Mouse (Mus musculus) ES-E14 (cell line): ENCODE data around the gene Foxn3. TPM values are rescaled to one million over a fixed set of nuclear protein-coding genes. Genes with fewer than 3 reads are reported as not detected.

Experiments used
- DNase-seq: peaks from one replicate; pipeline ENCODE4 v3.0.0-alpha.2; 2013; ENCODE audit warnings: low read depth, low spot score
- H3K27ac ChIP-seq: 2 replicates; pipeline ENCODE4 v1.5.1; 2012; ENCODE audit warnings: low read depth, mild to moderate bottlenecking, low read length, moderate library complexity, mixed read lengths; ENCODE audit not compliant: poor library complexity, insufficient read depth, severe bottlenecking
- H3K36me3 ChIP-seq: 2 replicates; pipeline ENCODE4 v1.6.1; 2012; ENCODE audit warnings: mild to moderate bottlenecking, low read length, moderate library complexity, mixed read lengths; ENCODE audit not compliant: control insufficient read depth, poor library complexity, insufficient read depth, severe bottlenecking
- H3K4me1 ChIP-seq, 2 experiments: fragments of 150-350 bp in 1 of 2; sonication (generic) in 1 of 2; 2 replicates each; pipeline ENCODE4 v1.6.1; 2012; ENCODE audit warnings: low read length in 2 of 2, mild to moderate bottlenecking in 1 of 2, mixed read lengths in 1 of 2; ENCODE audit not compliant: control insufficient read depth in 2 of 2, insufficient read depth in 2 of 2, poor library complexity in 1 of 2
- H3K4me3 ChIP-seq, 2 experiments: fragments of 150-350 bp in 1 of 2; sonication (generic) in 1 of 2; 2 replicates each; pipeline ENCODE4 v1.5.1; 2012; ENCODE audit warnings: low read length in 2 of 2, low read depth in 1 of 2, mild to moderate bottlenecking in 1 of 2, mixed read lengths in 1 of 2; ENCODE audit not compliant: insufficient read depth in 1 of 2, poor library complexity in 1 of 2, severe bottlenecking in 1 of 2
- H3K9ac ChIP-seq: 2 replicates; pipeline ENCODE4 v1.6.1; 2012; ENCODE audit warnings: low read depth, mild to moderate bottlenecking, low read length, mixed read lengths; ENCODE audit not compliant: poor library complexity, insufficient read depth, severe bottlenecking
- H3K9me3 ChIP-seq: fragments of 150-350 bp; sonication (generic); 2 replicates; pipeline ENCODE4 v1.6.1; 2012; ENCODE audit warnings: low read depth, mild to moderate bottlenecking, low read length; ENCODE audit not compliant: control insufficient read depth, insufficient read depth
- CHD2 ChIP-seq: IDR thresholded peaks from 2 replicates; pipeline ENCODE4 v1.6.1; 2014; ENCODE audit warnings: mild to moderate bottlenecking, low read depth, low read length, inconsistent platforms
- HCFC1 ChIP-seq: IDR thresholded peaks from 2 replicates; pipeline ENCODE4 v1.6.1; 2012; ENCODE audit warnings: low read length, inconsistent platforms, borderline replicate concordance; ENCODE audit not compliant: insufficient read depth
- MAFK ChIP-seq: IDR thresholded peaks from 2 replicates; pipeline ENCODE4 v1.6.1; 2014; ENCODE audit warnings: mild to moderate bottlenecking, low read depth, low read length, inconsistent platforms; ENCODE audit not compliant: insufficient read depth
- ZC3H11A ChIP-seq: IDR thresholded peaks from 2 replicates; pipeline ENCODE4 v1.6.1; 2012; ENCODE audit warnings: low read depth, mild to moderate bottlenecking, inconsistent platforms, low read length, borderline replicate concordance
- ZNF384 ChIP-seq: IDR thresholded peaks from 2 replicates; pipeline ENCODE4 v1.6.1; 2012; ENCODE audit warnings: low read depth, low read length, inconsistent platforms
- in situ Hi-C, 2 experiments: fragments of 600-800 bp; cut with MboI; formaldehyde crosslinking; loops; one replicate each; pipeline ENCODE4 v1.15.1; 2025; ENCODE audit warnings: low sequenced_read_pairs in 2 of 2, inconsistent platforms in 1 of 2; ENCODE audit not compliant: unreplicated experiment in 2 of 2
- total RNA-seq: library from RNA; depleted of rRNA; stranded (reverse); fragments of 300-350 nt; gene quantifications from 2 replicates; pipeline ENCODE4 v1.2.3, GENCODE M21; 2012

The Foxn3 gene
- total RNA-seq, 1 experiment, result 34.6 TPM

- H3K4me1 ChIP-seq, result peaks cover 2 to 4% of the 10 kb centered on the region in 2 experiments; a peak in 1 of 4 replicates
- TF ChIP-seq ZNF384 (no peak), HCFC1 (no peak)
- no peak overlapping the region for H3K4me3 ChIP-seq
- DNase-seq, result no peak
- H3K36me3 ChIP-seq, result no peaks in the 10 kb centered on the region
- in situ Hi-C loops, result no loop called here
- no peaks in the 10 kb centered on the region for H3K9me3 ChIP-seq
- H3K9ac ChIP-seq, result no peak overlapping the region
- H3K27ac ChIP-seq, result no peak overlapping the region
Observed at GRCm38 (mm10) chr12:99445018-99445674, 118.2 kb downstream of the Foxn3 start.

DNA sequence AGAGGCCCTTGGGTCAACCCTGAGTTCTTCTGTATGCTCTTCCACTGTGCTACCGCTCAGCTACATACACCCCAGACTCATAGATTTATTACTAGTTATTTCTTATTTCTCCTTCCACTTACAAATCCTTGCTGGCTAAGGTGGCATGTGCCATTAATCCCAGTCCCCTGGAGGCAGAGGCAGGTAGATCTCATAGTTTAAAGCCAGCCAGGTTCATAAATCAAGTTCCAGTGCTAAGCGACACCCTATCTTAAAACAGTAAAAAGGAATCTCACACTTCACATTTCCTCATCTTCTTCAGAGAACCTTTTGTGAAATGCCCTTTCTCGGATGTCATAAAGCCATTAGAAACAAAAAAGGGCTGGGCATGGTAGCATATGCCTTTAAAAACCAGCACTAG is 120.6 kb downstream of the Foxn3 start:
- DNase-seq, result no peak
- peaks cover 2 to 4% of the 10 kb centered on the region in 2 experiments; a peak in 1 of 4 replicates for H3K4me1 ChIP-seq

GRCm38 (mm10) chr12:99440953-99441352 is 122.4 kb downstream of the Foxn3 start:
- no peak overlapping the region for H3K9ac ChIP-seq
- in situ Hi-C loops, result no loop called here
- H3K9me3 ChIP-seq, result no peaks in the 10 kb centered on the region
- H3K27ac ChIP-seq, result no peak overlapping the region
- no peak overlapping the region for H3K4me3 ChIP-seq
- H3K36me3 ChIP-seq, result no peaks in the 10 kb centered on the region
- H3K4me1 ChIP-seq, result peaks cover 2 to 4% of the 10 kb centered on the region in 2 experiments; a peak in 1 of 4 replicates
- TF ChIP-seq MAFK (no peak), CHD2 (no peak), ZNF384 (no peak)
- DNase-seq, result no peak

More for the DNA sequence above, 120.6 kb downstream of the Foxn3 start:
- Histone ChIP-seq H3K9ac (no peak overlapping the region), H3K27ac (no peak overlapping the region), H3K36me3 (no peaks in the 10 kb centered on the region), H3K4me3 (no peak overlapping the region), H3K9me3 (no peaks in the 10 kb centered on the region)
- in situ Hi-C loops, result no loop called here
- TF ChIP-seq CHD2, result no peak
- TF ChIP-seq HCFC1, result no peak
- no peak for TF ChIP-seq ZC3H11A

DNA sequence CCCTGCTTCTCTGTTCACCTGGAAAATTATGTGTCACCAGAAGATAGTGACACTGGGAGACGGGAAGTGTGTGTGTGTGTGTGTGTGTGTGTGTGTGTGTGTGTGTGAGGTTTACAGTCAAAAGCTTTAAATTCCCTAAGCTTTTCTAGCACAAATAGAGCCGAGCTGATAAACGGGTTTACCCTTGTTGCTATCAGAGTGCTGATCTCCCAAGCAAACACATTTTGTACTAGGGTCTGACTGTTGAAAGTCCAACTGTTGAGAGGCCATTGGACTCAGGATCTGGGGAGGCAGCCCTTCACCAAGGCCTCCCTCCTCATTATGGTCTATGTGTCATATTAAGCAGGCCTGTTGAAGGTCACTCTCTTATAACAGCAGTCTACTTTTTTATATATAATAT is 123.4 kb downstream of the Foxn3 start:
- no peaks in the 10 kb centered on the region for H3K36me3 ChIP-seq
- H3K4me1 ChIP-seq, result peaks cover 2 to 4% of the 10 kb centered on the region in 2 experiments; a peak in 1 of 4 replicates
- H3K9me3 ChIP-seq, result no peaks in the 10 kb centered on the region
- H3K4me3 ChIP-seq, result no peak overlapping the region
- H3K27ac ChIP-seq, result no peak overlapping the region
- H3K9ac ChIP-seq, result no peak overlapping the region
- DNase-seq, result no peak
- in situ Hi-C loops, result no loop called here
- TF ChIP-seq ZC3H11A, result no peak
- no peak for TF ChIP-seq CHD2
- no peak for TF ChIP-seq ZNF384
- TF ChIP-seq HCFC1, result no peak
- no peak for TF ChIP-seq MAFK

DNA sequence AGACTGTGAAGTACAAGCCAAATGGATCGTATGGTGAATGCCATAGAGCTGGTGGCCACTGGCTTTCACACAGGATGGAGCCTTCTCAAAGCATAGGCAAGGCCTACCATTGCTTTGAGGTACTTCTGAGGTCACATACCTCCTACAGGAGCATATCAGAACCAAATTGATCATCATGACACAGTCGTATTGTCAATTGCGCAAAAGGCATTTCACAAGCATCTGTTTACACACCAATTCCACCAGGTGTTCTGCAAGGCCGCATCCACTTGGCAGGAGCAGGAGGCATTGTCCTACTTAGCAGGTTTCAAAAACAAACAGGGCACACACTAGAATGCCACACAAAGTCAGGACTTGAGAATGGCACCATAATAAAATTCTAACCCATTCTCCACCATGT is 128.2 kb downstream of the Foxn3 start:
- Histone ChIP-seq H3K4me1 (peaks cover 0 to 5% of the 10 kb centered on the region in 2 experiments; a peak in 1 of 4 replicates), H3K9me3 (no peaks in the 10 kb centered on the region), H3K36me3 (no peaks in the 10 kb centered on the region), H3K4me3 (no peak overlapping the region), H3K9ac (no peak overlapping the region), H3K27ac (no peak overlapping the region)
- no peak for DNase-seq
- TF ChIP-seq CHD2 (no peak), ZNF384 (no peak), MAFK (no peak), ZC3H11A (no peak), HCFC1 (no peak)
- in situ Hi-C loops, result no loop called here
